Mouse (Mus musculus) C2C12 (cell line): ENCODE measurements at regions not wholly inside any gene's neighbourhood (a gene's known extent, or its start where the extent isn't known, plus 50 kb on each side); places are given as distances from the start of the nearest gene placed in this dataset.

Experiments
- H3K27me3 ChIP-seq: one replicate; pipeline ENCODE4 v1.6.1; 2011; ENCODE audit not compliant: control insufficient read depth, insufficient read depth, insufficient read length
- H3K36me3 ChIP-seq: one replicate; pipeline ENCODE4 v1.6.1; 2011; ENCODE audit not compliant: control insufficient read depth, insufficient read depth
- H3K4me3 ChIP-seq: one replicate; pipeline ENCODE4 v1.5.1; 2011; ENCODE audit warnings: mild to moderate bottlenecking, control low read depth; ENCODE audit not compliant: poor library complexity, insufficient read depth, severe bottlenecking
- H3K79me2 ChIP-seq: one replicate; pipeline ENCODE4 v1.6.1; 2011; ENCODE audit not compliant: control insufficient read depth, insufficient read depth
- H3K79me3 ChIP-seq: one replicate; pipeline ENCODE4 v1.6.1; 2011; ENCODE audit warnings: low read depth, control low read depth
- H3ac ChIP-seq: one replicate; pipeline ENCODE3; 2011; ENCODE audit warnings: low read depth; ENCODE audit not compliant: control insufficient read depth, insufficient read length
- CEBPB ChIP-seq: IDR thresholded peaks from one replicate; pipeline ENCODE4 v1.6.1; 2011; ENCODE audit warnings: low read depth, mild to moderate bottlenecking, control low read depth, moderate library complexity
- CTCF ChIP-seq: IDR thresholded peaks from one replicate; pipeline ENCODE4 v1.5.1; 2011; ENCODE audit not compliant: control insufficient read depth, insufficient read depth, insufficient read length
- FOSL1 ChIP-seq: IDR thresholded peaks from one replicate; pipeline ENCODE4 v1.8.0; 2011; ENCODE audit warnings: mild to moderate bottlenecking, low read length; ENCODE audit not compliant: poor library complexity, insufficient read depth, severe bottlenecking
- MAX ChIP-seq: IDR thresholded peaks from one replicate; pipeline ENCODE4 v1.6.1; 2011; ENCODE audit warnings: mild to moderate bottlenecking, control low read depth
- MYOD1 ChIP-seq: IDR thresholded peaks from one replicate; pipeline ENCODE4 v1.6.1; 2011; ENCODE audit warnings: low read depth; ENCODE audit not compliant: control insufficient read depth, insufficient read length
- MYOG ChIP-seq: IDR thresholded peaks from one replicate; pipeline ENCODE4 v1.6.1; 2011; ENCODE audit not compliant: control insufficient read depth, insufficient read length; ENCODE audit errors: extremely low read depth
- USF1 ChIP-seq: IDR thresholded peaks from one replicate; pipeline ENCODE4 v1.6.1; 2011; ENCODE audit warnings: low read depth, mild to moderate bottlenecking, control low read depth, moderate library complexity

DNA sequence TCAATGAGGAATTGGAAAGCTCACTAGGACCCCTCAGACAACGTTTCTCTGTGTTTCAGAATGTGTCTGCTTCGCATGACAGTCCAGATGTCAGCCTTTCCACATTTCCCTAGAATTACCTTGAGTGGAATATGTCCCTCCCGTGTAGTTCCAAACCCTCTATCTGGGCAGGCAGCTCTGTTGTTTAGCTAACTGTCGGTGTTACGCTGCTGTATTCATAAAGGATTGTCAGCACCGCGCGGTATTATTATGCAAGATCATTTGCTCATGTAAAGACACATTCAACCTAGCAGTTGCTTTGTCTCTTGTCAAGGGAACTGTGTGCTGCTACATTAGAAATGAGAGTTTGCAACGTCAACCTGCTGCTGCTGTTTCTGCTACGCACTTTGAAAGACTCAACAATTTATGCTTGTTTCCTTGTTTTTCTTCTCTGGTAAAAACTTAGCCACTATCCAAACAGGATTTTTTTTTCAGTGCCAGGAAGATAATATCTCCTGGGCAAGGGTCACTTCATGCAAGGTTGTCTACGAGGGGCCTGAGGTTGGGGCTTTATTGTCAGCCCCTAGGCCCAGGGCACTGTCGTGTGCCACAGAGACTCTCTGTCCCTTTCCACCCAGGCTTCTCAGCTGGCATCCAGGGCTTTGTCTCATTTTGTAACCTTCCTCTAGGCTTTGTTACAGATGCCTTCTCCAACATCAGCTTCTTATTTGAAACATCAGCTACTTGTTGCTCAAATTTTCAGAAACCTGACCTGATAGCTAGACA, 340.8 kb upstream of the Prkd1 start:
- H3K79me2 ChIP-seq = no peaks in the 10 kb centered on the region
- H3K79me3 ChIP-seq = no peaks in the 10 kb centered on the region
- no peaks in the 10 kb centered on the region for H3K36me3 ChIP-seq
- H3K27me3 ChIP-seq = no peaks in the 10 kb centered on the region
- no peak overlapping the region for H3ac ChIP-seq
- no peak for TF ChIP-seq USF1
- no peak for TF ChIP-seq MAX
- no peak overlapping the region for H3K4me3 ChIP-seq

DNA sequence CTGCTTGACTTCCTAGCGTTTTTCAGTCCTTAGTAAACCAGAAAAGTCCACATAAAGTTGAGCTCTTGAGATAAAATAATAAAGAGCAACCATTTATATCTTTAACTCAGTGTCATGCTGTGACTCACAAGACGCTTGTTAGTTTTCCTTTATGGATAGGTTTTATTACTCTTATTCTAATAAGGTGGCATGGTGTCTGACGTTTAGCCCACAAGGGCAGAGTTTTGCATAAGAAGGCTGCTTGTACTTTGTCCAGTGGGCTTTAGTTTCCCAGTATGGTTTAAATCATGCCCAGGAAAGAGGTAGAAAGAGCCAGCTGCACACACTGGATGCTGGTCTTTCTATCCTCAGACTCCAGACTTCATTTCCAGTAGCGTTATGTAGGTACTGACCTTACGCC, 332.4 kb upstream of the Prkd1 start:
- H3K27me3 ChIP-seq = no peaks in the 10 kb centered on the region
- TF ChIP-seq CEBPB (no peak), MAX (no peak), CTCF (no peak), USF1 (no peak), FOSL1 (no peak), MYOG (no peak), MYOD1 (no peak)
- H3K79me2 ChIP-seq = no peaks in the 10 kb centered on the region
- H3ac ChIP-seq = no peak overlapping the region
- H3K4me3 ChIP-seq = no peak overlapping the region
- no peaks in the 10 kb centered on the region for H3K79me3 ChIP-seq
- no peaks in the 10 kb centered on the region for H3K36me3 ChIP-seq

DNA sequence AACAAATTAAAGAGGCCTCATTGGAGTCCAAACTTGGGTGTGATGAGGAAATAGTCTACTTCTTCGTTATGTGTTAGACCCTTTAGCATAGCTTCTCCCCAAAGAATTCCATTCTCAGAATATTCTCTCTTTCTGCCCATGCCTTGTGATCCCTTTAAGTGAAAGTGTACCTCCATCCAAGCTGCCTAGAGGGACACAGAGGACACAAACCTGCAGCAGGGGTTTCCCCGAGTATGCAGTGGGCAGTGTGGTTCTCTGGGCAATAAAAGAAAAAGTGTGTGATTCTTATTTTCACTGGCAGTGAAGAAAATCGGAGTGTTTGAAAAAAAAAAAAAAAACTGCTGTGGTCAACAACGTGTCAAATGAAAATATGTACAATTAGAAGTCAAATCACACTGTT, 331.9 kb upstream of the Prkd1 start:
- Histone ChIP-seq H3K36me3 (no peaks in the 10 kb centered on the region), H3K79me3 (no peaks in the 10 kb centered on the region), H3K4me3 (no peak overlapping the region), H3K79me2 (no peaks in the 10 kb centered on the region), H3ac (no peak overlapping the region), H3K27me3 (no peaks in the 10 kb centered on the region)
- TF ChIP-seq CEBPB = no peak
- TF ChIP-seq MYOD1 = no peak
- TF ChIP-seq MYOG = no peak
- no peak for TF ChIP-seq FOSL1
- TF ChIP-seq USF1 = no peak
- TF ChIP-seq CTCF = no peak
- no peak for TF ChIP-seq MAX

DNA sequence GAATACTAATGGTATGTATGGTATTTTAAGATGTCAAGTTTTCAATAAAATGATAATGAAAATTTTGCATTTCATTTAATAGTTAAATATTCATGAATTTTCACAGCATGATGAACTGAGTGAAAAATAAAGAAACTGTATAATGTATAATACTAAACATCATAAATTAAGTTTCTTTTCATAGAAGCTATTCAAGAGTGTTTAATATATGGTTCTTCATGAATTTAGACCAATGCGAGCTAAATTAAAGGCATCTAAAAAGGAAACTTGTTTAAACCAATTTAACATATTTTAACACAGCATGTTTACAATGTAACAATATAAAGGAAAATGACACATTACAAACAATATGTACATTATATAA, 321.8 kb upstream of the Prkd1 start:
- no peaks in the 10 kb centered on the region for H3K36me3 ChIP-seq
- TF ChIP-seq FOSL1 (no peak), MAX (no peak), MYOD1 (no peak), CEBPB (no peak), USF1 (no peak)
- no peaks in the 10 kb centered on the region for H3K27me3 ChIP-seq
- H3K79me2 ChIP-seq = no peaks in the 10 kb centered on the region
- no peak overlapping the region for H3ac ChIP-seq
- H3K79me3 ChIP-seq = no peaks in the 10 kb centered on the region
- H3K4me3 ChIP-seq = no peak overlapping the region

DNA sequence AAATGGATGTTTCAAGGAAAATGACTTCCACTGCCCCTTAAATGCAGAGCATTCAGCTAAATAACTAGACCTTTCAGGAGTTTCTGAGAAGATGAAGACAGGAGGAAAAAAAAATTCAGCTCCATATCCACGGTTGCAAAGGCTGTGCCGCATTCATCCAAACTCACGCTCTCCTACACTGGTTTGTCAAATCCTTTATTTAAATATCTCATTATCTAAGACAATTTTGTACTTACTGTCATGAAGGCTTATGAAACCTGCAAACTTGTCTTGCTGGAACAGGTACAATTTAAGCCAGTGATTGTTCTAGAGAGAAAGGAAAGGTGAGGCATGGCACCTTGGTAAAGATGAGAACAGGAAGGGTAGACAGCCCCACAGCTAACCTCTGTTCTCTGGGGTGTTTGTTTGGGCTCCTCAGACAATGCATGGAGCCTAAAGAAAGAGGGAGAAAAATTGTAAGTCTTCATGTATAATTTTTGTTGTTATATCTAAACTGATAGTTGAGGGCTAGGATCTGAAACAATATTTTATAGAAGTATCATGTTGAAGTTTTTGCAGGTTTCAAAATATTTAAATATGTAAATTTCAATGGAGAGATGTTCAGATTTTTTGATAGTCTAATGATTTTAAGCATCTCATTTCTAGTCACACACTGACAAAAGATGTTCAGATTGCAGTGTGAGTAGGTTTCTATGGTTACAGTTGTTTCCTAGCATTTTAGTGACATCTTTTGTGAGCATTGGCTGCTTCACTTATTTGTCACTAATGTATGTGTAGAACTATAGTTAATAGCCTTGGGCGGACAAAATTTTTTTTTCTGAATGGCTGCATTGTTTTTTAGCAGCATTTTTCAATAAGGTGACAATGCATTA, 321.2 kb upstream of the Prkd1 start:
- no peak overlapping the region for H3ac ChIP-seq
- no peak overlapping the region for H3K4me3 ChIP-seq
- H3K36me3 ChIP-seq = no peaks in the 10 kb centered on the region
- no peaks in the 10 kb centered on the region for H3K79me3 ChIP-seq
- no peaks in the 10 kb centered on the region for H3K27me3 ChIP-seq
- H3K79me2 ChIP-seq = no peaks in the 10 kb centered on the region
- TF ChIP-seq USF1 (no peak), CTCF (no peak), CEBPB (no peak), MYOD1 (no peak), MYOG (no peak), MAX (no peak), FOSL1 (no peak)

DNA sequence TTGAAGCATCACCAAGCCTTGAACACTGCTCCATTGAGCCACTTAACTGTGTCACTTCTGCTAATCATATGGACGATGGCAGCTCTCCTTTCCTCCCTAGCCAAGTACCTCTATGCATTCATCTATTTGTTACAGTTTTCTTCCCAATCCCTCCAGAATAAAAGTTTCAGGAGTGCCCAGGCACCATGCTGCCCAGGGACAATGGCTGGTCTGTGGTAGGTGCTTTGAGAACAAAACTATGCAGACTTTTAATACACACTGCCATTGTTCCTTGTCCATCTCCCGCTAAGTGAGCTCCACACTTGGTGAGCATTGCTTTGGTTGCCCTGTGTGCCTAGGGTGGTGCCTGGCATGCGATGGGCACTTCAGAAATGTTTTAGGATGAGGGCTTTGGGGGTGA, 320.5 kb upstream of the Prkd1 start:
- Histone ChIP-seq H3K4me3 (no peak overlapping the region), H3K27me3 (no peaks in the 10 kb centered on the region), H3K36me3 (no peaks in the 10 kb centered on the region), H3K79me3 (no peaks in the 10 kb centered on the region), H3ac (no peak overlapping the region), H3K79me2 (no peaks in the 10 kb centered on the region)
- TF ChIP-seq CEBPB (no peak), CTCF (no peak), FOSL1 (no peak), MAX (no peak), MYOG (no peak)
